Mouse (Mus musculus): ENCODE measurements around the gene Rps17. TPM values are rescaled to one million over a fixed set of nuclear protein-coding genes. Genes with fewer than 3 reads are reported as not detected.

Gene Rps17
- total and polyA plus RNA-seq, 3 experiments, result 847 to 1,012 (median 883) TPM

DNA sequence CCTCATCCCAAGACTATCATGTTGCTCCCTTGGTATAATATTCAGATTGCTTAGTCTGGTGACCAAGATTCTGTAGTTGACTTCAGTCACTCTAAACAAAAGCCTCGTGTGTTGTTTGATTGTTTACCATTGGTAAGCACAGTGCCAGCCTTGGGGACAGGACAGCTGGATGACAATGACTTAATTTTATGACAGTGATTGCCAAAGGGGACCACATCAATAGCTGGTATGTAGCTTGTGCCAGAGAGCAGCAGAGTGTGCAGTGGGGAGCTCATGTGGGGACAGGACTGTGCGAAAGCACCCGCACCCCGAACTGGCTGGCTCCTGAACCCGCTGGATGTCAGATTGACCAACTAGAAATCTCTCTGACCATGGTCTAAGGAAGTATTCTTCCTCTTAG is 40.4 kb downstream of the Rps17 start:
- no peaks in the 10 kb centered on the region for H3K27me3 ChIP-seq (ENCODE audit: control insufficient read depth, insufficient read depth, low read length)
- H3K27ac ChIP-seq, result no peak overlapping the region
- H3K79me2 ChIP-seq (replicated peaks; ENCODE audit: control insufficient read depth, insufficient read depth, low read length), result no peaks in the 10 kb centered on the region
- intact Hi-C loops (cut with DNase I), result loop anchor here (5.0 to 10.0 kb wide), 2 partner anchors 87 to 140 kb away; no protein-coding TSS in a partner anchor
- peaks cover 3% of the 10 kb centered on the region; the same call in 1 of the 2 replicates for H3K4me1 ChIP-seq (ENCODE audit: control insufficient read depth, insufficient read depth, low read length)
- H3K9ac ChIP-seq (ENCODE audit: low read depth, low read length), result no peak overlapping the region
- TF ChIP-seq EP300 (IDR thresholded peaks at IDR 0.05; ENCODE audit: insufficient read depth, low read depth, low read length), result no peak
- no peak for TF ChIP-seq CTCF (IDR thresholded peaks at IDR 0.05)
- no peak for TF ChIP-seq POLR2A (IDR thresholded peaks at IDR 0.05; ENCODE audit: insufficient read depth, low read depth, low read length)
- no peak for DNase-seq
- 92% methylated on average over 5 of the region's 5 CpGs for WGBS
- H3K36me3 ChIP-seq (ENCODE audit: control insufficient read depth, insufficient read depth, low read length), result no peaks in the 10 kb centered on the region
- no peak overlapping the region for H3K4me3 ChIP-seq

DNA sequence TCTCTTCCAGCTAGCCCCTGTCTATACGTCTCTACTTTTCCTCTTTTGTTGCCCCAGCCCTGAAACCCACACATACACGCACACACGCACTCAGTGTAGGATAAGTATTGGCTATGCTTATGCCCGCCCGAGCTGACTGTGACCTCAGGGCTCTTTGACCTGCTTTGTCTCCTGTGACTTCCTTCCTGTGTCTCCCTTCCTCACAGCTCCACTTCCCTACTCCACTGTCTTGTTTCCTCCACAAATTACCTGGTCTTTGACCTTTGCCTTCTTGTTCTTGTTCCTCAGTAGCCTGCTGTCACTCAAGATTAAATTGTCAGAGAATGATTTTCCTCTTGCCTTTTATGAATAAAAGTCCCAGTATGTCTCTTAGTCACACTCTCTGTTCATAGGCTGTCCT is 41.0 kb downstream of the Rps17 start:
- intact Hi-C loops (cut with DNase I), result loop anchor here (5.0 to 10.0 kb wide), 2 partner anchors 87 to 139 kb away; no protein-coding TSS in a partner anchor
- 35% methylated on average over 5 of the region's 5 CpGs for WGBS
- DNase-seq, result no peak

DNA sequence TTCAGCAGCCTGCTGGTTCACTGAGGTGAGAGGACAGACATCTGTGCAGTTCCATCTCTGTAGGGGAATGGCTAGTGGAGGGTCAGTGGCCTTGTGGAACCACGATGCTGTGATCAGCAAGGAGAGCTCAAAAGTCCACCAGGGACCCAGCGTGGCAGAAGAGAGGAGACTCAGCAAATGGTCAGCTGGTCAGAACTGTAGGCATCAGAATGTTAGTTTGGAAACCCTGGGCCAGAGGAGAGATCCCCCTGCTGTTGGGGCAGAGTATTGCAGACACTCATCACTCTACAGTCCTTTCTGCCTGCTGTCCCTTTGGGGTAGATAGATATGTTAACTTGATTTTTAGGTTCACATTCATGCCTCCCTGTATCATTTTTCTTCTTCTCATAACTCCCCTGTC is 41.4 kb downstream of the Rps17 start:
- TF ChIP-seq EP300 (IDR thresholded peaks at IDR 0.05; ENCODE audit: insufficient read depth, low read depth, low read length) (no peak), POLR2A (IDR thresholded peaks at IDR 0.05; ENCODE audit: insufficient read depth, low read depth, low read length) (no peak), CTCF (IDR thresholded peaks at IDR 0.05) (peak; percentile 77)
- Histone ChIP-seq H3K27me3 (ENCODE audit: control insufficient read depth, insufficient read depth, low read length) (no peaks in the 10 kb centered on the region), H3K27ac (no peak overlapping the region), H3K4me3 (no peak overlapping the region), H3K36me3 (ENCODE audit: control insufficient read depth, insufficient read depth, low read length) (no peaks in the 10 kb centered on the region), H3K9ac (ENCODE audit: low read depth, low read length) (no peak overlapping the region), H3K79me2 (replicated peaks; ENCODE audit: control insufficient read depth, insufficient read depth, low read length) (no peaks in the 10 kb centered on the region), H3K4me1 (ENCODE audit: control insufficient read depth, insufficient read depth, low read length) (peaks cover 2% of the 10 kb centered on the region; the same call in 1 of the 2 replicates)
- 88% methylated on average over 2 of the region's 2 CpGs for WGBS
- DNase-seq, result peak in 1 of 2 experiments; percentile 38
- intact Hi-C loops (cut with DNase I), result loop anchor here (5.0 to 10.0 kb wide), 2 partner anchors 86 to 139 kb away; no protein-coding TSS in a partner anchor

More for the DNA sequence above, 41.0 kb downstream of the Rps17 start:
- H3K79me2 ChIP-seq (replicated peaks; ENCODE audit: control insufficient read depth, insufficient read depth, low read length), result no peaks in the 10 kb centered on the region
- H3K27me3 ChIP-seq (ENCODE audit: control insufficient read depth, insufficient read depth, low read length), result no peaks in the 10 kb centered on the region
- no peak overlapping the region for H3K4me3 ChIP-seq
- H3K36me3 ChIP-seq (ENCODE audit: control insufficient read depth, insufficient read depth, low read length), result no peaks in the 10 kb centered on the region
- H3K27ac ChIP-seq, result no peak overlapping the region
- peaks cover 2% of the 10 kb centered on the region; the same call in 1 of the 2 replicates for H3K4me1 ChIP-seq (ENCODE audit: control insufficient read depth, insufficient read depth, low read length)
- TF ChIP-seq POLR2A (IDR thresholded peaks at IDR 0.05; ENCODE audit: insufficient read depth, low read depth, low read length), result no peak
- no peak for TF ChIP-seq CTCF (IDR thresholded peaks at IDR 0.05)
- no peak for TF ChIP-seq EP300 (IDR thresholded peaks at IDR 0.05; ENCODE audit: insufficient read depth, low read depth, low read length)
- no peak overlapping the region for H3K9ac ChIP-seq (ENCODE audit: low read depth, low read length)

DNA sequence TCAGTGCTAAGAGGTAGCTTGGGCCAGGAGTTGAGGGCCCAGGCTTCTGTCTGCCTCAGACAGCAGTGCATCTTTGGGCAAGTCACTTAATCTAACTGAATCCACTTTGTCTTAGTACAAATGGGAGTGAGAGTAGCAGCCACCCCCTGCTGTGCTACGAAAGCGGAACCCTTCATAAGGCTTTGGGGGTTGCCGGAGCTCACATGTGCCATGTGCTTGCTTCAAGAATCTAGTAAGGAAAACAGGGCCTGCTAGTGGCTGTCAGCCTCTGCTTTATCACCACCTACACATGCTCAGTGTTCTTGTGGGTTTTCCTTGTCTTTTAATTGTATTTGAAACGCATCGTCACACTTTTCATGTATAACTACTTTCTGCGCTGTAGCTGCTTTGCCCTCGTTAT is 43.7 kb downstream of the Rps17 start:
- TF ChIP-seq POLR2A (IDR thresholded peaks at IDR 0.05; ENCODE audit: insufficient read depth, low read depth, low read length) (no peak), CTCF (IDR thresholded peaks at IDR 0.05) (no peak), EP300 (IDR thresholded peaks at IDR 0.05; ENCODE audit: insufficient read depth, low read depth, low read length) (no peak)
- Histone ChIP-seq H3K4me3 (no peak overlapping the region), H3K27ac (no peak overlapping the region), H3K9ac (ENCODE audit: low read depth, low read length) (no peak overlapping the region), H3K27me3 (ENCODE audit: control insufficient read depth, insufficient read depth, low read length) (no peaks in the 10 kb centered on the region), H3K36me3 (ENCODE audit: control insufficient read depth, insufficient read depth, low read length) (no peaks in the 10 kb centered on the region), H3K79me2 (replicated peaks; ENCODE audit: control insufficient read depth, insufficient read depth, low read length) (no peaks in the 10 kb centered on the region), H3K4me1 (ENCODE audit: control insufficient read depth, insufficient read depth, low read length) (peaks cover 2% of the 10 kb centered on the region; the same call in 1 of the 2 replicates)
- WGBS, result 94% methylated on average over 7 of the region's 7 CpGs
- intact Hi-C loops (cut with DNase I), result loop anchor here (5.0 to 10.0 kb wide), 2 partner anchors 84 to 137 kb away; no protein-coding TSS in a partner anchor
- no peak for DNase-seq

DNA sequence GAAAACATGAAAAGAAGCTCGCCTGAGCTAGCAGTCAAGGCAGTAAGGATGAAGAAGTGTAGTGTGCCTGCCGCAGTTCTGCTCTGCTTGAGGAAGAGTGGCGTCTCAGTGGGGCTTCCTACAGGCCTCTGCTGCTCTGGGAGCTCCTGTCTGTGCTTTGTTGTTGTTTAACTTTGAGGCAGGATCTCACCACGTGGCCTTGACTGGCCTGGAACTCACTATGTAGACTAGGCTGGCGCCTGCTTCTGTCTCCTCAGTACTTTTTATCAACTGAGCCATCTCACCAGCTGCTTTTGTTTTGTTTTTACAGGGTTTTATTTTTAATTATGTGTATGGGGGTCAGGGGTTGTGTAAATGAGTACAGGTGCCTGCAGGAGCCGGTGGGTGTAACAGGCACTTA is 46.8 kb downstream of the Rps17 start:
- Histone ChIP-seq H3K4me3 (no peak overlapping the region), H3K27me3 (ENCODE audit: control insufficient read depth, insufficient read depth, low read length) (no peaks in the 10 kb centered on the region), H3K27ac (no peak overlapping the region), H3K9ac (ENCODE audit: low read depth, low read length) (no peak overlapping the region), H3K79me2 (replicated peaks; ENCODE audit: control insufficient read depth, insufficient read depth, low read length) (no peaks in the 10 kb centered on the region), H3K4me1 (ENCODE audit: control insufficient read depth, insufficient read depth, low read length) (no peaks in the 10 kb centered on the region), H3K36me3 (ENCODE audit: control insufficient read depth, insufficient read depth, low read length) (no peaks in the 10 kb centered on the region)
- WGBS, result 67% methylated on average over 6 of the region's 6 CpGs
- TF ChIP-seq POLR2A (IDR thresholded peaks at IDR 0.05; ENCODE audit: insufficient read depth, low read depth, low read length) (no peak), EP300 (IDR thresholded peaks at IDR 0.05; ENCODE audit: insufficient read depth, low read depth, low read length) (no peak), CTCF (IDR thresholded peaks at IDR 0.05) (no peak)
- DNase-seq, result no peak
- intact Hi-C loops (cut with DNase I), result no loop called here

DNA sequence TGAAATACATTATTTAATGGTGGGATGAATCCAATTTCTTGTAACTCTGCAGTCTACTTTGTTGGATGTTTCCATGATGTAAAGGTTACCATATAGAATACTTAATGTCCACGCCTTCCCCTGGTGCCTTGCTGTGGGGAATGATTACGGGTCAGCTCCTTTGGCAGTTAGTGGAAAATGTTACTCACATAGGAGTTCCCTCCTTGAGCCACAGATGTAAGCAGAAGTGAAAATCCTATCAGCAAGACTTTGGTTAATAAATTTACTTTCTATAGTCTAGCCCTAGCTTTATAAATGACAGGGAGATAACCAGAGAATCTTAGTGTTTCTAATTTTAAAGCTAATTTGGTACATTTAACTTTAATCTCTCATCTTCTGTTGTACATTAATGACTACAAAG is 49.9 kb downstream of the Rps17 start:
- Histone ChIP-seq H3K27me3 (ENCODE audit: control insufficient read depth, insufficient read depth, low read length) (no peaks in the 10 kb centered on the region), H3K9ac (ENCODE audit: low read depth, low read length) (no peak overlapping the region), H3K27ac (no peak overlapping the region), H3K79me2 (replicated peaks; ENCODE audit: control insufficient read depth, insufficient read depth, low read length) (no peaks in the 10 kb centered on the region), H3K4me3 (no peak overlapping the region), H3K36me3 (ENCODE audit: control insufficient read depth, insufficient read depth, low read length) (no peaks in the 10 kb centered on the region), H3K4me1 (ENCODE audit: control insufficient read depth, insufficient read depth, low read length) (no peaks in the 10 kb centered on the region)
- intact Hi-C loops (cut with DNase I), result no loop called here
- DNase-seq, result no peak
- TF ChIP-seq POLR2A (IDR thresholded peaks at IDR 0.05; ENCODE audit: insufficient read depth, low read depth, low read length), result no peak
- no peak for TF ChIP-seq EP300 (IDR thresholded peaks at IDR 0.05; ENCODE audit: insufficient read depth, low read depth, low read length)
- no peak for TF ChIP-seq CTCF (IDR thresholded peaks at IDR 0.05)
- 87% methylated on average over 2 of the region's 2 CpGs for WGBS

Other genes with a start within 250 kb of the Rps17 start
- gene Slc28a1, start 230.5 kb downstream of the Rps17 start, total RNA-seq (2021), result under 1 TPM; 0.18 to 0.20 TPM
- 0.08 and 0.20 TPM in 2 replicates for gene Slc28a1, start 230.5 kb downstream of the Rps17 start, polyA plus RNA-seq (2012; rRNA removed)
- 10 to 100 TPM; 12.2 to 13.0 TPM for gene Pde8a, start 131.7 kb downstream of the Rps17 start, total RNA-seq (2021)
- gene Pde8a, start 131.7 kb downstream of the Rps17 start, polyA plus RNA-seq (2012; rRNA removed), result 7.8 and 13.6 TPM in 2 replicates
- gene Cpeb1, start 110.2 kb upstream of the Rps17 start, total RNA-seq (2021), result 10 to 100 TPM; 13.0 to 13.6 TPM
- gene Cpeb1, start 110.2 kb upstream of the Rps17 start, polyA plus RNA-seq (2012; rRNA removed), result 26.1 and 34.7 TPM in 2 replicates
- under 1 TPM in 1 of 2 experiments, not detected in 1; 0.34 TPM for gene Ap3b2, start 148.7 kb upstream of the Rps17 start, total RNA-seq (2021)
- gene Ap3b2, start 148.7 kb upstream of the Rps17 start, polyA plus RNA-seq (2012; rRNA removed), result 0.12 and 0.41 TPM in 2 replicates
- gene BC048679, start 153.0 kb upstream of the Rps17 start, total RNA-seq (2021), result not detected
- not detected in 2 replicates for gene BC048679, start 153.0 kb upstream of the Rps17 start, polyA plus RNA-seq (2012; rRNA removed)
- gene Fsd2, start 221.7 kb upstream of the Rps17 start, total RNA-seq (2021), result 100 to 1,000 TPM; 304 to 322 TPM
- gene Fsd2, start 221.7 kb upstream of the Rps17 start, polyA plus RNA-seq (2012; rRNA removed), result 85.7 and 184 TPM in 2 replicates
- gene Whamm, start 226.0 kb upstream of the Rps17 start, total RNA-seq (2021), result 1 to 10 TPM; 7.2 to 7.8 TPM
- gene Whamm, start 226.0 kb upstream of the Rps17 start, polyA plus RNA-seq (2012; rRNA removed), result 7.7 and 9.2 TPM in 2 replicates

Data from heart, adult 2 months (tissue).